Mouse (Mus musculus): ENCODE data around the gene Zfhx3.

Gene Zfhx3

DNA sequence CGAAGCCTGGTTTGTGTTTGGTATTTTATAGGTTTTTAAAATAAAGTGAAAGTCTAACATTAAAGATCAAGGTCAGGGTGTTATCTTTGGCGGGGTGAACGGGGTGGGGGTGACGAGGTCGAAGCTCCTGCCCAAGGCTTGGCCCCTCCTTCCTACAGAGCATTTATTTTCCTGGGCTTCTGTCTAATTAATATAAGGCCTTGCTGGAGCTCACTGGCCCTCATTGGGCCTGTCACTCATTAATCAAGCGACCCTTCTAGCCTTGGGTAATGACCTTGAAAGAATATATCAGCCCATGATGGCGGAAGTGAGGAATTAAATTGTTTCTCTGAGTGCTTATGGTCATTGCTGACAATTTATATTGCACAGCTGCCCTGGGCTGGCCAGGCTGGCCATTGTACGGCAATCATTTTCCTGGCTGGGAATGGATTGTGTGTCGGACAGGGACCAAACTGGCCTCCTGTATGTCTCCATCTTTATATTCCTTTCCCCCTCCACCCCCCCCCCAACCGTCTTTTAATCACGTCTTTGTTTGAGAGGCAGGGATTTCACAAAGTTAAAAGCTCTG lies 322.2 kb downstream of the Zfhx3 start:
- CTCF ChIA-PET: interaction anchor here in 2 of 4 experiments (0.6 kb wide), 2 partner anchors 267 to 1149 kb away, joined by 5 read pairs; no protein-coding TSS in a partner anchor
- POLR2A ChIA-PET: interaction anchor here in 2 of 4 experiments (0.5 to 0.6 kb wide), 3 partner anchors 44 to 764 kb away, joined by 3 read pairs; no protein-coding TSS in a partner anchor

DNA sequence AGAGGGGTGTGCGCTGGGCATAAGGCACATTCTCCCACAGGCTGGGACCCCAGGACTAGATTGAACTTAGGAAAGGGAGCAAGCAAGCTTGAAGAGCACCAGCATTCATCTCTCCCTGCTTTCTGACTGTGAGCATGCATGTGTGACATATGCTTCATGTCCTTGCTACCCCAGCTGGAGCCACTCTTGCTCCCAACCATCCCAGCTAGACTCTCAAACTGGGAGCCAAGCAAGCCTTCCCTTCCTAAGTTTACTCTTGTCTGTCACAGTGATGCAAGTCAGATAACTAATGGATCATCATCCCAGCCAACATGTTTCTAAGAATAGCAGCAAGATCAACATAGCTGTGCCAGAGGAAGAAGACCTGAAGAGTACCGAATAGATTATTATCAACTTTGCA lies 335.5 kb downstream of the Zfhx3 start:
- ChIA-PET POLR2A (no interaction called here), CTCF (interaction anchor here in 1 of 4 experiments (0.6 kb wide), 1 partner anchor 494 kb away, joined by 5 read pairs; no protein-coding TSS in a partner anchor)

GRCm38 (mm10) chr8:108281981-108282380 lies 339.5 kb downstream of the Zfhx3 start:
- CTCF ChIA-PET: no interaction called here
- POLR2A ChIA-PET: no interaction called here

GRCm38 (mm10) chr8:108286117-108286516 lies 343.7 kb downstream of the Zfhx3 start:
- POLR2A ChIA-PET: no interaction called here
- CTCF ChIA-PET: no interaction called here

DNA sequence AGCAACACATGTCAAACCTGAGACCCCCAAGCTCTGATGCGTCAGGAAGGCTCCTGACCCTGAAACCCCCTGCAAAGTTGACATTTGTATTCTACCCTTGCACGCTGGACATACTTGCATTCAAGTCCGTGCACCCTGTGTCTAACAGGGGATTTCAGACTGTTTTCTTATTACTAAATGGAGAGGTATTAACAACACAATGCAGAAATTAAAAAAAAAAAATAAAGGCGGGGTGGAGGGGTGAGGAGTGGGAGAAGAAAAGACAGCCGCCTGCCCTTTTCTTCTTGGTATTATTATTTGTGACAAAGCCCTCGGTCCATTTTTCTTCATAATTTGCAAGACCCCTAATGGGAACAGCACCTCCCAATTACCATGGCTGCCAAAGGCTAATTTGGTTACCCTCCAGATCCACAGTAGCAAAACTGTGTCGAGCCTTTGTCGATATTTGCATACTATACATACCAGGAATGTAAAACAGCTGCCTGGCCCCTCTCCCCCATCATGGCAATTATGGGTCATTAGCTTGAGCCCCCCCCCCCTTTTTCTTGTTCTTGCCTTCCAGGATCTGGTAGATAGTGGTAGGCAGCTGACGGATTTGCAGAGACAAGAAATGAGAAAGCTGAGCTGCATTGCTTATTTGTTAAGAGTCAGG lies 358.6 kb downstream of the Zfhx3 start:
- ChIA-PET CTCF (no interaction called here), POLR2A (interaction anchor here in 1 of 4 experiments (0.6 kb wide), 1 partner anchor 16 kb away, joined by 3 read pairs; no protein-coding TSS in a partner anchor)

DNA sequence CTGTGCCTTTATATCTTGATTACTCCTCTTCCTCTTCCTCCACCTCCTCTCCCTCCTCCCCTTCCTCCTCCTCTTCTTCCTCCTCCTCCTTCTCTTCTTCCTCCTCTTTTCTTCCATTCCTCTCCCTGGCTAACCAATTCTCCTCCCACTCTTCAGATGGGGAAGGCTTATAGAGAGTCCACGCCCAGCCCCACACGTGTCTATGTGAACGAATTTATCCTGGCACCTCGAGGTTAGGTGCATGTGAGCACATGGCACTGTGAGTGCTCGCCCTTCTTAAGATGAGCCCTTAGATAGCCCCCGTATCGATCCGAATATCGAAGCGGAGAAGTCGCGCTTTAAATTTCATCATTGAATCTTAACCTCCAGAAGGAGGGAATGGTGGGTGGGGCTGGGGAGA lies 359.2 kb downstream of the Zfhx3 start:
- CTCF ChIA-PET: no interaction called here
- POLR2A ChIA-PET: interaction anchor here in 2 of 4 experiments (0.6 to 0.7 kb wide), 2 partner anchors 17 to 33 kb away, joined by 3 read pairs; no protein-coding TSS in a partner anchor

GRCm38 (mm10) chr8:108305368-108305767 lies 362.9 kb downstream of the Zfhx3 start:
- CTCF ChIA-PET: no interaction called here
- POLR2A ChIA-PET: no interaction called here

- POLR2A ChIA-PET: no interaction called here
Observed at GRCm38 (mm10) chr8:108309525-108310246, 367.2 kb downstream of the Zfhx3 start.

GRCm38 (mm10) chr8:108315046-108315445 lies 372.6 kb downstream of the Zfhx3 start:
- POLR2A ChIA-PET: no interaction called here
- CTCF ChIA-PET: no interaction called here

More at GRCm38 (mm10) chr8:108309525-108310246, 367.2 kb downstream of the Zfhx3 start:
- CTCF ChIA-PET: no interaction called here

GRCm38 (mm10) chr8:108317532-108318093 lies 375.2 kb downstream of the Zfhx3 start:
- POLR2A ChIA-PET: no interaction called here

DNA sequence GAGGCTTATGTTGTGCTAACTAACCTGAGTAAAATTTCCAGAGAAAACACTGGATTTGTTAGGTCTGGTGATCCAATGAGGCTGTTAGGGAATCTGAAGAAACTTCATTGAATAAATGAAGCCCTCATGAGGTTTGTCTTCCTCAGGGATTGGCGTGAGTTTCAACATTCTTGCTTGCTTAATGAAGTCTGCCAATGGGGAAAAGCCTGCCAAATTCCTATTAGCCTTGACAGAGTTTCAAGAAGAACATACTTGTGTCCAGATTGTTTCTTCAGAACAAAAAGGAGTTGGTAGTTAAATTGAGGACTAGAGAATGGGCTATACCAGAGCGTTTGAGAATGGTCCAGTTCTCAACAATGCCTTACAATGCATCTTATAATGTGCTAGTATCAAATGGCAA lies 385.3 kb downstream of the Zfhx3 start:
- POLR2A ChIA-PET: no interaction called here
- CTCF ChIA-PET: no interaction called here

More at GRCm38 (mm10) chr8:108317532-108318093, 375.2 kb downstream of the Zfhx3 start:
- CTCF ChIA-PET: no interaction called here

- ChIA-PET POLR2A (no interaction called here), CTCF (interaction anchor here in 1 of 4 experiments (0.6 kb wide), 1 partner anchor 838 kb away, joined by 3 read pairs; no protein-coding TSS in a partner anchor)
Observed at GRCm38 (mm10) chr8:108348352-108348751, 405.9 kb downstream of the Zfhx3 start.

DNA sequence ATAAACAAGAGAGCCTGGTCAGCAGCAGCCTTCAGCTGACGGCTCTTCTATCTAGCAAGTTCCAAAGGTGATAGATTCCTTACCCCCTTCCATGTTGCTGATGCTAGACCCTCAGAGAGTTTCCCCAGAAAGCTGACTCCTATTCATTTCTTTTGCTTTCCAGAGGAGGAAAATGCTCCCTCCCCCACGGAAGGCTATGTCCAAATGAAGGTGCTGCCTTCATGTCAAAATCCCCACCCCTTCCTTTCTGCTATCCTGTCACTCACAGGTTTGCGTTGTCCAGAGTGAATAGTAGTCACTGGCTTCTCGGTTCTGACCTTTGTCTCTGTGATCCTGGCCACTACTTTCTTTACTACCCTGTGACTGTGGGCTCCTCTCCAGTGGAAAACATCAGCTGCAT lies 406.3 kb downstream of the Zfhx3 start:
- ChIA-PET POLR2A (no interaction called here), CTCF (no interaction called here)

GRCm38 (mm10) chr8:108355119-108355777 lies 412.8 kb downstream of the Zfhx3 start:
- ChIA-PET CTCF (interaction anchor here in 1 of 4 experiments (0.6 kb wide), 1 partner anchor 175 kb away, joined by 5 read pairs; no protein-coding TSS in a partner anchor), POLR2A (no interaction called here)

GRCm38 (mm10) chr8:108361402-108361801 lies 419.0 kb downstream of the Zfhx3 start:
- CTCF ChIA-PET: no interaction called here
- POLR2A ChIA-PET: no interaction called here

- ChIA-PET CTCF (no interaction called here), POLR2A (no interaction called here)
Observed at GRCm38 (mm10) chr8:108362421-108362820, 420.0 kb downstream of the Zfhx3 start.

- ChIA-PET POLR2A (no interaction called here), CTCF (no interaction called here)
Observed at GRCm38 (mm10) chr8:108363435-108363834, 421.0 kb downstream of the Zfhx3 start.

DNA sequence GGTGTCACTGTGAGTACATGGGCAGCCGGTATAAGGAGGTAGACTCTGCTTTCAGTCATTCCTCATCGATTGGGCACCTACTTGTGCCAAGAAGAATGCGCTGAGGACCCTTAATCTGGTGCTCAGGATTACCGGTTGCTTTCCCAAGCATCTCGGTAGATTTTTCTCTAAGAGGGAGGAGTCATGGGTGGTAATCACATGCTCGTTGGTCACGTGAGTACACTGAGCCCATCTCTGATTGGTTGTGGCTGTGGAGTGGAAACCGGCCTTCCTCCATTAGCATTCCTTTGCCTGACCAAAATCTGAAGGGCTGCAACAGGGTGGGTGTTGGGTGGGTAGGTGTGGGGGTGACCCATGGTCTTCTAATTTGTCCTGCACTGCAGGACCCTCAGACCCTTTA lies 421.4 kb downstream of the Zfhx3 start:
- ChIA-PET CTCF (no interaction called here), POLR2A (interaction anchor here in 1 of 4 experiments (0.6 kb wide), 1 partner anchor 24 kb away, joined by 5 read pairs; no protein-coding TSS in a partner anchor)

DNA sequence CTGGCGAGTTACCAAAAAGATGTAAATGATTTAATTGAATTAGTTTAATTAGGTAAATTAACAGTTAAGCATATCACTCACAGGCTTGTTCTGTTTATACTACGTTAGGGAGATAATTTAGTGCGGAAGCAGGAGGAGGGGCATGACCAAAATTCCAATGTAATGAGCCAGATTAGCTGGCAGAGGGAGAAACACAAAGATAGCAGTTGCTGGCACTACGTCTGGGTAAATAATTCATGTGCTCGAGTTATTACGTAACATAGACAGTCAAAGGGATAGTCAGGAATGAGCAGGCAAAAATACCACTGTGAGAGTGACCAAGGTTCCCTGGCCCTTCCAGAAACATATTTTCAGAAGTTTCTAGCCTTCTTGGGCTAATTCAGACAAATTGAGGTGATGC lies 426.6 kb downstream of the Zfhx3 start:
- CTCF ChIA-PET: no interaction called here

GRCm38 (mm10) chr8:108370731-108371130 lies 428.3 kb downstream of the Zfhx3 start:
- ChIA-PET POLR2A (no interaction called here), CTCF (no interaction called here)

More for the DNA sequence above, 426.6 kb downstream of the Zfhx3 start:
- POLR2A ChIA-PET: no interaction called here
